In the genomic region with DNA sequence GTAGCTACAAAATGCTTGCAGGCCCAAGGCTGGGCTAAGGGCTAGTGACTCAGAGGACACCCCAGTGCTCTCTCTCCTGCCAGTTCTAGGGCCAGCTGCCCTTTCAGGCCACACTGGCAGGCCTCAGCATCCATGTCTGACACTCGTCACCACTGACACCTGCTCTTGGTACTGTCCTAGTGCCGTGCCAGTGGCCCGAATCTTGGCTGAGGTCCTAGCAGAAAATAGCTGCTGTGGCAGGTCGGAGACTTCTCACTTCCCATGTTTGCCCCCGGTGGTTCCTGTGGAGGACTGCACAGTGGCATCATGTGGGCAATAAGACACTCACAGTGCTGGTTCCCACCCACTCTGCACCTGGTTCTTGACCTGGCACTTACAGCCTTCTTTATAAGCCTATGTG, we compare ENCODE assay signal across 10 mouse cellular contexts. TPM values are rescaled to one million over a fixed set of nuclear protein-coding genes. Genes with fewer than 3 reads are reported as not detected.
A peak's percentile ranks its signal among the peaks of the same experiment; 100 is the strongest.
DNase-seq lines count a peak whose midpoint lies in the region; ATAC-seq lines count a peak whose summit lies in the region.
"Had no signal": no experiment of that assay in that cellular context is flagged by ENCODE, and none has a peak within 500 bp of the region (broad histone marks: within the 10 kb centered on the region; RNA-seq: fewer than 3 reads in every experiment).

No protein-coding gene starts in this region.

- H3K9me3 ChIP-seq in intestine, embryonic 14.5 days (ENCODE audit: control insufficient read depth, low read length): no peaks in the 10 kb centered on the region
- H3K9me3 ChIP-seq in intestine, embryonic 15.5 days: no peaks in the 10 kb centered on the region
- no peaks in the 10 kb centered on the region for H3K9me3 ChIP-seq in heart, embryonic 14.5 days (ENCODE audit: control insufficient read depth, low read length)
- H3K9me3 ChIP-seq: limb, embryonic 15.5 days had no signal

- no peak overlapping the region for H3K27ac ChIP-seq in intestine, embryonic 14.5 days (ENCODE audit: low read depth)
- no peak overlapping the region for H3K27ac ChIP-seq in intestine, embryonic 15.5 days
- H3K27ac ChIP-seq in heart, embryonic 14.5 days (replicated peaks in 1 of 2; ENCODE audit: control insufficient read depth in 1 of 2, insufficient read depth in 1 of 2, low read depth in 2 of 2, low read length in 2 of 2): peak overlapping the region; percentile 50 to 68; a peak in 3 of 4 replicates
- H3K27ac ChIP-seq: limb, embryonic 15.5 days had no signal

- ATAC-seq in intestine, embryonic 14.5 days (replicated peaks; ENCODE audit: low FRiP score, low TSS enrichment, low read depth): no peak
- ATAC-seq in intestine, embryonic 15.5 days: no peak
- ATAC-seq in common myeloid progenitor, adult 5-6 weeks (replicated peaks; ENCODE audit: low read depth, poor library complexity, severe bottlenecking): 0 out of 2 replicates have a peak, but pooled peaks have one; percentile 32
- no peak; the same call in 1 of the 2 replicates for ATAC-seq in heart, embryonic 14.5 days (ENCODE audit: insufficient number of reproducible peaks, insufficient read depth, low FRiP score, low read depth)
- ATAC-seq in monocyte, adult 5-6 weeks (replicated peaks; ENCODE audit: insufficient number of reproducible peaks, low FRiP score, low TSS enrichment, poor library complexity, severe bottlenecking): no peak
- ATAC-seq: Patski had no signal

- H3K4me2 ChIP-seq in intestine, embryonic 14.5 days (ENCODE audit: low read length): no peak overlapping the region
- H3K4me2 ChIP-seq in intestine, embryonic 15.5 days (replicated peaks): no peak overlapping the region
- H3K4me2 ChIP-seq in heart, embryonic 14.5 days (ENCODE audit: low read length): no peak overlapping the region
- H3K4me2 ChIP-seq: limb, embryonic 15.5 days had no signal

- H3K36me3 ChIP-seq in intestine, embryonic 14.5 days (ENCODE audit: control insufficient read depth, insufficient read depth, low read length): no peaks in the 10 kb centered on the region
- no peaks in the 10 kb centered on the region for H3K36me3 ChIP-seq in intestine, embryonic 15.5 days
- H3K36me3 ChIP-seq in heart, embryonic 14.5 days (ENCODE audit: control insufficient read depth, insufficient read depth, low read length): peaks cover 72% of the 10 kb centered on the region
- H3K36me3 ChIP-seq in splenic B cell, adult 2 months (ENCODE audit: control insufficient read depth, insufficient read depth, low read length, poor library complexity, severe bottlenecking): no peaks in the 10 kb centered on the region
- H3K36me3 ChIP-seq: limb, embryonic 15.5 days had no signal

- H3K4me1 ChIP-seq in intestine, embryonic 14.5 days (replicated peaks; ENCODE audit: control insufficient read depth, insufficient read depth, low read length): no peaks in the 10 kb centered on the region
- H3K4me1 ChIP-seq in intestine, embryonic 15.5 days (replicated peaks): no peaks in the 10 kb centered on the region
- peaks cover 8 to 25% of the 10 kb centered on the region in 2 experiments; a peak in 3 of 4 replicates for H3K4me1 ChIP-seq in heart, embryonic 14.5 days (ENCODE audit: control insufficient read depth in 2 of 2, insufficient read depth in 2 of 2, low read length in 2 of 2)
- H3K4me1 ChIP-seq: limb, embryonic 15.5 days had no signal

- 71% methylated on average over 5 of the region's 5 CpGs for WGBS in intestine, embryonic 14.5 days
- WGBS in intestine, embryonic 15.5 days: 77% methylated on average over 5 of the region's 5 CpGs
- whole genome bisulfite sequencing in heart, embryonic 14.5 days: 16% methylated on average over 5 of the region's 5 CpGs

- no peaks in the 10 kb centered on the region for H3K27me3 ChIP-seq in intestine, embryonic 14.5 days (replicated peaks; ENCODE audit: control insufficient read depth, insufficient read depth, low read length)
- no peaks in the 10 kb centered on the region for H3K27me3 ChIP-seq in intestine, embryonic 15.5 days (replicated peaks)
- H3K27me3 ChIP-seq in heart, embryonic 14.5 days (ENCODE audit: control insufficient read depth, insufficient read depth, low read length): no peaks in the 10 kb centered on the region
- H3K27me3 ChIP-seq in splenic B cell, adult 2 months (ENCODE audit: control insufficient read depth, insufficient read depth, low read length, poor library complexity, severe bottlenecking): no peaks in the 10 kb centered on the region
- H3K27me3 ChIP-seq: limb, embryonic 15.5 days; Patski had no signal

- no peak overlapping the region for H3K4me3 ChIP-seq in intestine, embryonic 14.5 days (ENCODE audit: low read depth, low read length)
- no peak overlapping the region for H3K4me3 ChIP-seq in intestine, embryonic 15.5 days (replicated peaks)
- no peak overlapping the region for H3K4me3 ChIP-seq in heart, embryonic 14.5 days (ENCODE audit: control insufficient read depth in 1 of 2, insufficient read depth in 1 of 2, low read depth in 1 of 2, low read length in 2 of 2)
- H3K4me3 ChIP-seq: limb, embryonic 15.5 days had no signal

- no peak overlapping the region for H3K9ac ChIP-seq in intestine, embryonic 14.5 days (ENCODE audit: low read length)
- H3K9ac ChIP-seq in intestine, embryonic 15.5 days: no peak overlapping the region
- no peak overlapping the region for H3K9ac ChIP-seq in heart, embryonic 14.5 days (ENCODE audit: low read length)
- H3K9ac ChIP-seq: limb, embryonic 15.5 days had no signal

- peak; percentile 49 for DNase-seq in intestine, embryonic 14.5 days (ENCODE audit: low spot score)
- DNase-seq in splenic B cell, adult 2 months (ENCODE audit: low read depth, low spot score): peak; percentile 39
- no peak for DNase-seq in thymus, postnatal 4 days
- no peak for DNase-seq in natural killer cell, adult 2 months (ENCODE audit: low spot score in 2 of 2)

RNA-seq across cellular contexts. Expression of a gene that starts 14.1 kb away (rescaled TPM):
- polyA plus RNA-seq in intestine, embryonic 14.5 days (2014; fragmentation: Nextera tagmentation; extraction: Ambion mirVana): 1.4 and 1.7 TPM in 2 replicates
- 1.1 and 2.2 TPM in 2 replicates for polyA plus RNA-seq in intestine, embryonic 15.5 days (2015; fragmentation: Nextera tagmentation; extraction: Ambion mirVana)
- total RNA-seq in common myeloid progenitor, adult 5-6 weeks (2017): 0.59 and 0.87 TPM in 2 replicates
- polyA plus RNA-seq in heart, embryonic 14.5 days (2014; fragmentation: Nextera tagmentation; extraction: Ambion mirVana): 0.04 TPM in 1 of 2 replicates, not detected in the other
- total RNA-seq in monocyte, adult 5-6 weeks (2017): 0.29 TPM in 1 of 3 replicates, not detected in the others
- polyA plus RNA-seq: Patski had no signal

RNA-seq across cellular contexts. Expression of a gene that starts 21.2 kb away (rescaled TPM):
- polyA plus RNA-seq in intestine, embryonic 14.5 days (2014; fragmentation: Nextera tagmentation; extraction: Ambion mirVana): 29.7 and 30.9 TPM in 2 replicates
- 28.2 and 29.9 TPM in 2 replicates for polyA plus RNA-seq in intestine, embryonic 15.5 days (2015; fragmentation: Nextera tagmentation; extraction: Ambion mirVana)
- 0.82 TPM in 1 of 2 replicates, not detected in the other for total RNA-seq in common myeloid progenitor, adult 5-6 weeks (2017)
- 487 and 508 TPM in 2 replicates for polyA plus RNA-seq in heart, embryonic 14.5 days (2014; fragmentation: Nextera tagmentation; extraction: Ambion mirVana)
- total RNA-seq in monocyte, adult 5-6 weeks (2017): not detected in 3 replicates

RNA-seq across cellular contexts. Expression of a gene that starts 29.4 kb away (rescaled TPM):
- 1.1 and 1.2 TPM in 2 replicates for polyA plus RNA-seq in intestine, embryonic 14.5 days (2014; fragmentation: Nextera tagmentation; extraction: Ambion mirVana)
- 0.68 and 0.82 TPM in 2 replicates for polyA plus RNA-seq in intestine, embryonic 15.5 days (2015; fragmentation: Nextera tagmentation; extraction: Ambion mirVana)
- total RNA-seq in common myeloid progenitor, adult 5-6 weeks (2017): 0.18 TPM in 1 of 2 replicates, not detected in the other
- polyA plus RNA-seq in heart, embryonic 14.5 days (2014; fragmentation: Nextera tagmentation; extraction: Ambion mirVana): 1.8 and 2.0 TPM in 2 replicates
- not detected in 3 replicates for total RNA-seq in monocyte, adult 5-6 weeks (2017)

Comparison
In these comparisons a context has a peak if more than half of its experiments do, and no peak if none do; other contexts are left out.
1. DNase-seq: peak in intestine, embryonic 14.5 days (single experiment) and splenic B cell, adult 2 months (single experiment); none in thymus, postnatal 4 days (single experiment) and natural killer cell, adult 2 months (0 of 2).
2. H3K27ac ChIP-seq: peak in heart, embryonic 14.5 days (2 of 2); none in intestine, embryonic 14.5 days (single experiment) and intestine, embryonic 15.5 days (single experiment).
3. RNA of a gene that starts 21.2 kb away (polyA plus RNA-seq): 487 to 508 TPM in heart, embryonic 14.5 days; 29.7 to 30.9 TPM in intestine, embryonic 14.5 days and 28.2 to 29.9 TPM in intestine, embryonic 15.5 days; every median in the first group is over 10 times any median in the second.